Mouse (Mus musculus): ENCODE data around the gene Rab3a. TPM values are rescaled to one million over a fixed set of nuclear protein-coding genes. Genes with fewer than 3 reads are reported as not detected.
A peak's percentile ranks its signal among the peaks of the same experiment; 100 is the strongest.

The Rab3a gene
- polyA plus RNA-seq, 1 experiment from 2014 or later: 319 TPM

DNA sequence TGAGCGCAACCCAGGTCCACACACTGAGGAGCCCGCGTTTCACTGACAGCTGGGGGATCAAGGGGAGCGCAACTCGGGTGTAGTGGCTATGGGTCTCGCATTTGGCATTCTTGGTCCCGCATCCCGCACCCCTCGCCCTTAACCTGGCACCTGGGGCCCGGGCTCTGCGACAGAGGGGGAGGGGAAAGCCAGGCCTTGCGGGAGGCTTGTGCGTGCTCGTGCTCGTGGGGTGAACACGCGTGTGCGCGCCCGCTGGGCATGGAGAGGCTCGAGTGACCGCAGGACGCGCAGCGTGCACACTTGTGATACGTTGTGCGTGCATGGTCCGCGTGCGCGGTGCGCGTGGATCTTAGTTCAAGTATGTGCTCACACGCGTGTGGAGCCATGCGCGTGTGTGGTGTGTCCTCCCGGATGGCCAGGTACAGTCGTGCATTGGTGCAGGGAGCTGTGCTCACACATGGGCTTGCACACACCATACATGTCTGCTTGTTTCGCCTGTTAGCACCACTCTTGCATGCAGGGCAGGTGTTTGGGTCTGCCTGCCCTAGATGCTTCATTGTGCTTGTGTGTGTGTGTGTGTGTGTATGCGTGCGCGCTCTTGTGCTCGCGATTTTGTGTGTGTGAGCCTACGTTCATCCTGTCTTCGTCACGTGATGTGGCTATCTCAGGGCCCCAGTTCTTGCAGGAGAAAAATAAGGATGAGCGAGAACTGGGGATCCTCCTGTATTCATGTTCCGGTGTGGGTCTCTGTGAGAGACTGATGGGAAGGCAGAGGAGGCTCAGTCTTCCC is 587 bp downstream of the Rab3a start:
- H3K9me3 ChIP-seq: no peaks in the 10 kb centered on the region
- ATAC-seq (replicated peaks): peak; percentile 39
- peak overlapping the region; percentile 89 for H3K4me2 ChIP-seq (replicated peaks)
- H3K27me3 ChIP-seq: no peaks in the 10 kb centered on the region
- H3K4me1 ChIP-seq: peaks cover 53% of the 10 kb centered on the region
- 13% methylated on average over 50 of the region's 50 CpGs for WGBS
- H3K9ac ChIP-seq (replicated peaks): peak overlapping the region; percentile 90
- H3K36me3 ChIP-seq: peaks cover 23% of the 10 kb centered on the region
- H3K27ac ChIP-seq (replicated peaks): peak overlapping the region; percentile 89
- H3K4me3 ChIP-seq: peak overlapping the region; percentile 74

DNA sequence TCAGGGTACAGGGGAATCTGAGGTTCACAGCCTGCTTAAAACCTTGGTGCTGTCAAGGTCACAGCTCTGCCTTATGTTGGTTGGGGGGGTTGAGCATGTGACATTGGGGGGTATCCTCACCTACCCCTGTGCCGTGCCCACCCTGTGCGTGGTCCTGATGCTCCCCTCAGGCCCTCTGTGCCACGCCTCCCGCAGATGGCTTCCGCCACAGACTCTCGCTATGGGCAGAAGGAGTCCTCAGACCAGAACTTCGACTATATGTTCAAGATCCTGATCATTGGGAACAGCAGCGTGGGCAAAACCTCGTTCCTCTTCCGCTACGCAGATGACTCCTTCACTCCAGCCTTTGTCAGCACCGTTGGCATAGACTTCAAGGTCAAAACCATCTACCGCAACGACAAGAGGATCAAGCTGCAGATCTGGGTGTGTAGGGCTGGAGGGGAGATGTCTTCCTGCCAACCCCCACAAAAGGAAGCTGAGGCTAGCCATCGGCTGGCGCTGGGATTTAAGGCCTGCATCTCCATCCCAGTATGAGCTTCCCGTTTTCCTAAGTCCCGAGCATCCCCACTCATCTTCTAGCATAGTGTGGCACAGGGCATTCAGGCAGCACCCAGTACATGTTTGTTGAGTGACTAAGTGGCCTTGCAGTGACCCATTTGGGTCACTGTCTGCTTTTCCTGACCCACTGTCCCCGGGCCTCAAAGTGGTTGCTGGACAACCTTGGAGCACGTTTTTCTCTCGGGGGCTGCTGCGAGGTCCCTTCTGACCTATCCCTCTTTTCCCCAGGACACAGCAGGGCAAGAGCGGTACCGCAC is 1.4 kb downstream of the Rab3a start:
- no peaks in the 10 kb centered on the region for H3K9me3 ChIP-seq
- peak overlapping the region; percentile 89 for H3K4me2 ChIP-seq (replicated peaks)
- H3K4me3 ChIP-seq: peak overlapping the region; percentile 74
- ATAC-seq (replicated peaks): no peak
- H3K9ac ChIP-seq (replicated peaks): peak overlapping the region; percentile 90
- peaks cover 23% of the 10 kb centered on the region for H3K36me3 ChIP-seq
- H3K27ac ChIP-seq (replicated peaks): peak overlapping the region; percentile 89
- no peaks in the 10 kb centered on the region for H3K27me3 ChIP-seq
- WGBS: 87% methylated on average over 24 of the region's 24 CpGs
- peaks cover 57% of the 10 kb centered on the region for H3K4me1 ChIP-seq

DNA sequence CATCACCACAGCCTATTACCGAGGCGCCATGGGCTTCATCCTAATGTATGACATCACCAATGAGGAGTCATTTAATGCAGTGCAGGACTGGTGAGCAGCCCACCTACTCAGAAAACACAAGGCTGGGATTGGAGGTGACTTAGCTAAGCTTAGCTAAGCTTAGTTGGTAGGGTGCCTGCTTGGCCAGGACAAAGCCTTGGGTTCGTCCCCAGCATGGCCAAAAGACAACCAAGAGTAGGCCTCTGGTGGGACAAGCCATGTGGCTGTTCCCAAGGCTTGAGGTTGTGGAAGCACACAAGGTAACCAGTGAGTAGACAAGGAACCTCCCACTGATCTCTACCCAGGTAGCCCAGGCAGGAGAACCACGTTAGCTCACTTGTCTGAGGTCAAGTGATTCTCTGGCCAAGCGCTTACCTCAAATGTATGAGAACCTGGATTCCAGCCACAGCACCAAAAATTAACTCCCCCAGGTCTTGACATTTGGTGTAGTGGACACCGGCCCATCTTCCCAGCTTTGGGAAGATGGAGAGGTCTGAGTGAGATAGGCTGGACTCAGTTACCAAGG is 2.1 kb downstream of the Rab3a start:
- H3K4me2 ChIP-seq (replicated peaks): no peak overlapping the region
- peaks cover 62% of the 10 kb centered on the region for H3K4me1 ChIP-seq

DNA sequence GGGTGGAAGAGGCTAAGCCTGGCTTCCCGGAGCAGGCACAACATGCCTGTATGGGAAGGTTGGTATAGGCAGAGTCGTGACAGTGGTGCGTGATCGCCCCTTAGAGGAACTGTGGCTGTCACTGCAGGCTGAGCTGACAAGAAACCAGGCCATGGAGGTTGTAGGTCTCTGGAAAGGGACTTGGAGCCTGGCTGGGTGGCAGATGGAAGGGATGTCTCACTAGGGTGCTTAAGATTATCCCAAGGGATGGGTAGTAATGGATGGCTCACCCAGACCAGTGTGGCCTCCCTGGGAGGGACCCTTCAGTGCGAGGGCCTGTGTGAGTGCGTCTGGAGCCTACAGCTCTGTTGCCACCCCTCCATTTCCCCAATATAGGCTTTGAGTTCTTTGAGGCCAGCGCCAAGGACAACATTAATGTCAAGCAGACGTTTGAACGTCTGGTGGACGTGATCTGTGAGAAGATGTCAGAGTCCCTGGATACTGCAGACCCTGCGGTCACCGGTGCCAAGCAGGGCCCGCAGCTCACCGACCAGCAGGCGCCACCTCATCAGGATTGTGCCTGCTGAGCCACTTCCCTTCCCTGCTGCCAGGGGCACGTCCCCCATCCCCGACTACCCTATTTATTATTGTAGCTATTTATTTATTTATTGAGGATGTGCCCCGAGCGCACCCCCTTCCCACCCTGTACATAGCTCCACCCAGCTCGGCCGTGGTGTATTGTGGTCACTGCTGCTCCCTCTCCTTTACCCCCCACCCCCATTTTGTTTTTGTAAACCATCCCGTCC is 3.2 kb downstream of the Rab3a start:
- Histone ChIP-seq H3K9ac (replicated peaks) (no peak overlapping the region), H3K36me3 (peaks cover 23% of the 10 kb centered on the region), H3K27ac (replicated peaks) (peak overlapping the region; percentile 82), H3K4me3 (no peak overlapping the region), H3K4me2 (replicated peaks) (no peak overlapping the region), H3K9me3 (no peaks in the 10 kb centered on the region), H3K4me1 (peaks cover 62% of the 10 kb centered on the region), H3K27me3 (no peaks in the 10 kb centered on the region)
- ATAC-seq (replicated peaks): no peak
- 57% methylated on average over 22 of the region's 22 CpGs for WGBS

More for the DNA sequence above, 2.1 kb downstream of the Rab3a start:
- Histone ChIP-seq H3K9ac (replicated peaks) (no peak overlapping the region), H3K4me3 (no peak overlapping the region), H3K27ac (replicated peaks) (peak overlapping the region; percentile 82), H3K27me3 (no peaks in the 10 kb centered on the region), H3K36me3 (peaks cover 23% of the 10 kb centered on the region), H3K9me3 (no peaks in the 10 kb centered on the region)
- WGBS: 92% methylated on average over 6 of the region's 6 CpGs
- ATAC-seq (replicated peaks): no peak

DNA sequence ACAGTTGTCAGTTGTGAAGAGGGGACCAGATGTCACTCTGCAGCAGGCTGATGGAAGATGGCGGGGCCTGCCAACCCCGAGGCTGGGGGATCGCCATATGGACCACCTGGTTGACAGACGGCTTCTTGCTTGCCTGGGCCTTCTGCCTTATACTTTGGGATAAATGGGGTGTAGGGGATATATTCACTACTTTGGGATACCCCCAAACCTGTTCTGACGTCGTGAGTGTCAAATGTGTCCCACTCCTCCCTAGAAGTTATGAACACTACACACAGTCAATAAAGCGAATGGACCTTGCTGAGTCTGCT is 3.8 kb downstream of the Rab3a start:
- H3K4me2 ChIP-seq (replicated peaks): no peak overlapping the region
- H3K36me3 ChIP-seq: peaks cover 23% of the 10 kb centered on the region
- peak overlapping the region; percentile 82 for H3K27ac ChIP-seq (replicated peaks)
- no peak overlapping the region for H3K9ac ChIP-seq (replicated peaks)
- ATAC-seq (replicated peaks): no peak
- H3K4me3 ChIP-seq: no peak overlapping the region
- WGBS: 59% methylated on average over 7 of the region's 7 CpGs
- peaks cover 62% of the 10 kb centered on the region for H3K4me1 ChIP-seq
- no peaks in the 10 kb centered on the region for H3K27me3 ChIP-seq
- no peaks in the 10 kb centered on the region for H3K9me3 ChIP-seq

DNA sequence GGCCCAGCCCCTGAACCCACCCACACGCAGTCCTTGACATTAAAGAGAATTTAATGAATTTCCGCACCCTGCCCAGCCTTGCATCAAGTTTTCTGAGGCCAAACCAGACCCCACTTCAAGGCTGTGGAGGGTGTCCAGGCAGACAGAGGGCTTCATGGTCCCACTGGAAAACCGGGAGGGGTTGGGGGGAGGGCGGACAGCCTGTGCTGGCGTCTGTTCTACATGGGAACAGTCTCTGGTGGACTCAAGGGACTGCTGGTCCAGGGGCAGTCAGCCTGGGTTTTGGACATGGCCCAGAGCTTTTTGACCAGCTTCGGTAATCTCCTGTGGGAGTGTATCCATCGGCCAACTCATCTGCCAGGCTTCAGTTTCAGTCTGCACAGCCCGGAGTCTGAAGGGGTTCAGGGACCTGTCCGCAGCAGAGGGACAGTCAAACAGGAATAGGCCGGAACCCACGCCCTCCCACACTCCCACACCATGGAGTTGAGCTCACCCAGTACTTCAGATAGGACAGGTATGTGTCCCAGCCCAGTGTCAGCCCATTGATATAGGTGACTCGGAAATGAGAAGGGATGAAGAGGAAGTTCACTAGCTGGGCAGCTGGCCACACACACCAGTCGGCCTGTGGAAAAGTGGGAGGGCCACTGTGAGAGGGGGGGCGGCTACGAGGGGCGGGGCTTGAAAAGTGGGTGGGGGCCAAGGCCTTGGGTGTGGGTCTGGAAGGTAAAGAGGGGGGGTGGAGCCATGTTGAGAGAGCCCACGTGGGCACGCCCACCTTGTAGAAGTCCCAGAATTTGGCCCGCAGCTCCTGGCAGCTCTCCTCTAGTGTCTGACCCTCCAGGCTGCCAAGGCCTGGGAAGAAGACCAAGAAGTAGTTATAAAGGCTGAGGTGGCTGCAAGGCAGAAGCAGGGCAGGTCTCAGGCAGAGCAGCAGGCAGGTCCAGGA is 4.4 kb downstream of the Rab3a start:
- Histone ChIP-seq H3K4me3 (0 out of 2 replicates have a peak overlapping the region, but pooled peaks have one; percentile 69), H3K4me2 (replicated peaks) (peak overlapping the region; percentile 92; the same call in 1 of the 2 replicates), H3K36me3 (peaks cover 23% of the 10 kb centered on the region), H3K27ac (replicated peaks) (peak overlapping the region; percentile 82), H3K27me3 (no peaks in the 10 kb centered on the region), H3K4me1 (peaks cover 62% of the 10 kb centered on the region), H3K9me3 (no peaks in the 10 kb centered on the region), H3K9ac (replicated peaks) (no peak overlapping the region)
- no peak for ATAC-seq (replicated peaks)
- 67% methylated on average over 19 of the region's 19 CpGs for WGBS

DNA sequence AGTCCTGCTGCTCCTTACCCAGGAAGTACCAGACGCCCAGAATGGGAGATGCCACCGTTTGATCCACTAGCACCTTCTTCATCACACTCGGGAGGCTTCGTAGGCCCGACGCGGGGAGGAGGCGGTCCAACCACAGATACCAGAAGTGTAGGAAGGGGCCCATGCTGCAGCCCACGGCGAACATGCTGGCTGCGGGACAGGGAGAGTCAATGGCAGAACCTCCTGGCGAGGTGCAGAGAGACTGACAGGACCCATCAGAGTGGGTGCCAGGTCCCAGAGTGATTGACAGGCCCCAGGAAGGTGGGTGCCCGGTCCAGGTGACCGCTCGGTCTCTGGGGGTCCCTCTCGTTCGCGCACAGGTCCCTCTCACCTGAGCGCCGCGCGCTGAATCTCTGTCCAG is 5.9 kb downstream of the Rab3a start:
- under 1% methylated on average over 22 of the region's 22 CpGs for WGBS
- Histone ChIP-seq H3K27ac (replicated peaks) (peak overlapping the region; percentile 82), H3K4me3 (peak overlapping the region; percentile 69), H3K27me3 (no peaks in the 10 kb centered on the region), H3K4me2 (replicated peaks) (peak overlapping the region; percentile 92), H3K36me3 (peaks cover 23% of the 10 kb centered on the region), H3K9ac (replicated peaks) (peak overlapping the region; percentile 77), H3K9me3 (no peaks in the 10 kb centered on the region), H3K4me1 (peaks cover 56% of the 10 kb centered on the region)
- no peak for ATAC-seq (replicated peaks)

DNA sequence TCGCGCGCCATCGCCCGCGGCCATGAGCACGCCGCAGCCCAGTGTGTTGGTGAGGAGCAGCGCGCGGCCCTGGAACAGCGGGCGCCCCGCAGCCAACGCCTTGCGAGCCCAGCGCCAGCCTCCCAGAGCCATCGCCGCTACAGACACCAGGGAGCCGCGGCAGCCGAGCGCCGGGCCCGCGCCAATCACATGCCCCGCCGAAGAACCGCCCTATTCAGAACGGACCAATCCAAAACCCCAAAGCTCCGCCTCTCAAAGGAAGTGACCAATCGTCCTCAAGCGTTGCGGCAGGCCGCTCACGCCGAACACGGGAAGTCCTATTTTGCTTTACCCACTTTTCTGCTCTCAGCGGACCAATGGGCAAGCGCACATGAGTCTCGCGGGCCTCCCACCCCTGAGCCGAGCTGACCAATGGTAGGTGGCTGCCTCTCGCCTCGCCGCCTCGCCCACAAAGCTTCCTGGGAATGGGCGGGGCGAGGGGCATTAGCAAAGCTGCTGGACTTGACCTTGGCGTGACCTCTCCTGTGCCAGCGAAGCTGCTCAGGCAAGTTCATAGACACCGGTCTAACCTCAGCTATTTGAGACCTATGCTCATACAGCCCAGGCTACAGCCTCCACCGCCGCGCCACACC is 6.4 kb downstream of the Rab3a start, which contains the start of gene Mpv17l2:
Mpv17l2 (minus strand) TSS at position 172 of the 632 bp plus-strand sequence.
- H3K36me3 ChIP-seq: peaks cover 23% of the 10 kb centered on the region
- H3K4me1 ChIP-seq: peaks cover 53% of the 10 kb centered on the region
- peak within 1 kb of the TSS; percentile 69 for H3K4me3 ChIP-seq
- under 1% methylated on average over 55 of the region's 55 CpGs for WGBS
- peak within 1 kb of the TSS; percentile 77 for H3K9ac ChIP-seq (replicated peaks)
- H3K27ac ChIP-seq (replicated peaks): peak within 1 kb of the TSS; percentile 82
- peak; percentile 95 for ATAC-seq (replicated peaks)
- no peaks in the 10 kb centered on the region for H3K9me3 ChIP-seq
- no peaks in the 10 kb centered on the region for H3K27me3 ChIP-seq
- peak within 1 kb of the TSS; percentile 92 for H3K4me2 ChIP-seq (replicated peaks)

DNA sequence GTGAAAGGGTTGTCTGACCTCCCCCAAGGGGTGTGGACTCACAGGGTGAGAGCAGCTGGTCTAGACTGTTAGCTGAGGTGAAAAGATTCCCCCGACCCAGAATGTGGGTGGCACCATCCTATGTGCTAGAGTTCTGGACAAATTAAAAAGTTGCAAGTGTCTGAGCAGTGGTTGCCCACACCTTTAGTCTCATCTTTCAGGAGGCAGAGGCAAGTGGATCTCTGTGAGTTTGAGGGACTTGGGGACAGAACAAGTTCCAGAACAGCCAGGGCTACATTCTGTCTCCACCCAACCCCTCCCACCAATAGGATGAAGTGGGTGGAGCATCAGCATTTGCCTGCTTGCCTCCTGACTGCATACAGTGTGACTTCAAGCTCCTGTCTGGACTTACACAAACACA is 7.6 kb downstream of the Rab3a start:
- H3K4me2 ChIP-seq (replicated peaks): no peak overlapping the region
- H3K36me3 ChIP-seq: peaks cover 11% of the 10 kb centered on the region; the same call in 1 of the 2 replicates
- peaks cover 52% of the 10 kb centered on the region for H3K4me1 ChIP-seq
- H3K27ac ChIP-seq (replicated peaks): no peak overlapping the region
- no peaks in the 10 kb centered on the region for H3K9me3 ChIP-seq
- 0 out of 2 replicates have a peak, but pooled peaks cover 5% of the 10 kb centered on the region for H3K27me3 ChIP-seq
- no peak overlapping the region for H3K9ac ChIP-seq (replicated peaks)
- no peak for ATAC-seq (replicated peaks)
- no peak overlapping the region for H3K4me3 ChIP-seq
- 81% methylated on average over 1 of the region's 1 CpGs for WGBS

DNA sequence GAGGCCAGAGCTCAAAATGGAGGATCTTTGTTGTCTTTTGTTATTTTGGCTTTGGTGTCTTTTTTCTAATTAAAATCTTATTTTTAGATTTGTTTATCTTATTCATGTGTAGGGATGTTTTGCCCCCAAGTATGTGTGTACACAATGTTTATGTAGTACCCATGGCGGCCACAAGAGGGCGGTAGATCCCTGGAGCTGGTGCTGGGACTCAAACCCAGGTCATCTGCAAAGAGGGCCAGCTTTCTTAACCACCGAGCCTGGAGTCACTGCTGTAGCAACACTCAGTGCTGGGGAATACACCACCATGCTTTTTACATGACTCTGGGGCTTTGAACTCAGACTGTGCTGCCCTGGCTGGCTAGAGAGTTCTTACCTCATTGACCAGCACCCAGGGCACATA is 8.9 kb downstream of the Rab3a start:
- Histone ChIP-seq H3K9ac (replicated peaks) (no peak overlapping the region), H3K27ac (replicated peaks) (no peak overlapping the region), H3K27me3 (0 out of 2 replicates have a peak, but pooled peaks cover 5% of the 10 kb centered on the region), H3K4me2 (replicated peaks) (no peak overlapping the region), H3K4me3 (no peak overlapping the region), H3K4me1 (peaks cover 39% of the 10 kb centered on the region), H3K36me3 (peaks cover 12% of the 10 kb centered on the region), H3K9me3 (no peaks in the 10 kb centered on the region)
- 3% methylated on average over 3 of the region's 3 CpGs for WGBS
- no peak for ATAC-seq (replicated peaks)
